Mouse (Mus musculus): ENCODE data around the gene Aak1.
"Not testable (repeated sequence)": the region's sequence is repeated elsewhere in the genome, so short reads cannot be mapped to it uniquely, and the experiment has no call there.

The Aak1 gene

GRCm38 (mm10) chr6:87021791-87022190 lies 172.5 kb downstream of the Aak1 start:
- DNase-seq (ENCODE audit: low spot score): no peak

- DNase-seq (ENCODE audit: low spot score): no peak
These were observed 177.7 kb downstream of the Aak1 start for GRCm38 (mm10) chr6:87026980-87027379.

- DNase-seq (ENCODE audit: low spot score): no peak
These were observed 179.6 kb downstream of the Aak1 start for GRCm38 (mm10) chr6:87028881-87029280.

- not testable (repeated sequence) for DNase-seq (ENCODE audit: low spot score)
These were observed 182.0 kb downstream of the Aak1 start for GRCm38 (mm10) chr6:87031310-87031709.

- no peak for DNase-seq (ENCODE audit: low spot score)
These were observed 183.1 kb downstream of the Aak1 start for GRCm38 (mm10) chr6:87032401-87032800.

- no peak for DNase-seq (ENCODE audit: low spot score)
These were observed 185.1 kb downstream of the Aak1 start for GRCm38 (mm10) chr6:87034395-87034794.

GRCm38 (mm10) chr6:87037826-87038620 lies 188.7 kb downstream of the Aak1 start:
- no peak for DNase-seq (ENCODE audit: low spot score)

GRCm38 (mm10) chr6:87039161-87039560 lies 189.8 kb downstream of the Aak1 start:
- DNase-seq (ENCODE audit: low spot score): no peak

- DNase-seq (ENCODE audit: low spot score): no peak
These were observed 191.7 kb downstream of the Aak1 start for GRCm38 (mm10) chr6:87040971-87041370.

- no peak for DNase-seq (ENCODE audit: low spot score)
These were observed 192.1 kb downstream of the Aak1 start for GRCm38 (mm10) chr6:87041431-87041830.

- no peak for DNase-seq (ENCODE audit: low spot score)
These were observed 192.7 kb downstream of the Aak1 start for GRCm38 (mm10) chr6:87042004-87042336.

GRCm38 (mm10) chr6:87042337-87043130 lies 193.2 kb downstream of the Aak1 start, which contains the start of gene Gfpt1:
Gene Gfpt1 (plus strand): TSS chr6:87042846.
- DNase-seq (ENCODE audit: low spot score): peak; percentile 90

GRCm38 (mm10) chr6:87043131-87043516 lies 193.8 kb downstream of the Aak1 start:
- no peak for DNase-seq (ENCODE audit: low spot score)

- no peak for DNase-seq (ENCODE audit: low spot score)
These were observed 195.6 kb downstream of the Aak1 start for GRCm38 (mm10) chr6:87044895-87045294.

- no peak for DNase-seq (ENCODE audit: low spot score)
These were observed 196.2 kb downstream of the Aak1 start for GRCm38 (mm10) chr6:87045507-87045906.

GRCm38 (mm10) chr6:87048712-87049111 lies 199.4 kb downstream of the Aak1 start:
- not testable (repeated sequence) for DNase-seq (ENCODE audit: low spot score)

GRCm38 (mm10) chr6:87051886-87052425 lies 202.6 kb downstream of the Aak1 start:
- no peak for DNase-seq (ENCODE audit: low spot score)

Measured in spleen, adult 12 weeks (tissue).